Mouse (Mus musculus) MEL-GATA-1-ER (cell line): ENCODE measurements at regions not wholly inside any gene's neighbourhood (a gene's known extent, or its start where the extent isn't known, plus 50 kb on each side); places are given as distances from the start of the nearest gene placed in this dataset.

ENCODE experiments used
- DNase-seq: peaks from one replicate; pipeline ENCODE4 v3.0.0-alpha.2; 2012; ENCODE audit warnings: low read depth; ENCODE audit errors: extremely low read depth

- DNase-seq, result peak; percentile 65
Measured at GRCm38 (mm10) chr6:99985322-99985721, 259.1 kb upstream of the Prok2 start.

- no peak for DNase-seq
Measured at GRCm38 (mm10) chr6:99984856-99985224, 258.6 kb upstream of the Prok2 start.

- no peak for DNase-seq
Measured at GRCm38 (mm10) chr6:99984057-99984855, 258.1 kb upstream of the Prok2 start.

GRCm38 (mm10) chr6:99979614-99980013 lies 253.4 kb upstream of the Prok2 start:
- no peak for DNase-seq

GRCm38 (mm10) chr6:99978164-99978746 lies 252.1 kb upstream of the Prok2 start:
- no peak for DNase-seq

- no peak for DNase-seq
Measured at GRCm38 (mm10) chr6:99976144-99976543, 250.0 kb upstream of the Prok2 start.

GRCm38 (mm10) chr6:99975486-99975885 lies 249.3 kb upstream of the Prok2 start:
- DNase-seq, result no peak

GRCm38 (mm10) chr6:99974464-99974863 lies 248.3 kb upstream of the Prok2 start:
- DNase-seq, result no peak

GRCm38 (mm10) chr6:99971376-99971775 lies 245.2 kb upstream of the Prok2 start:
- DNase-seq, result no peak

GRCm38 (mm10) chr6:99968889-99969288 lies 242.7 kb upstream of the Prok2 start:
- no peak for DNase-seq

- DNase-seq, result no peak
Measured at GRCm38 (mm10) chr6:99967465-99967864, 241.3 kb upstream of the Prok2 start.

GRCm38 (mm10) chr6:99964540-99964939 lies 238.3 kb upstream of the Prok2 start:
- DNase-seq, result no peak

- DNase-seq, result no peak
Measured at GRCm38 (mm10) chr6:99964007-99964406, 237.8 kb upstream of the Prok2 start.

GRCm38 (mm10) chr6:99959371-99959770 lies 233.2 kb upstream of the Prok2 start:
- DNase-seq, result no peak

GRCm38 (mm10) chr6:99954832-99955830 lies 228.9 kb upstream of the Prok2 start:
- DNase-seq, result no peak

- DNase-seq, result no peak
Measured at GRCm38 (mm10) chr6:99953980-99954776, 228.0 kb upstream of the Prok2 start.

GRCm38 (mm10) chr6:99950811-99951210 lies 224.6 kb upstream of the Prok2 start:
- no peak for DNase-seq

- DNase-seq, result no peak
Measured at GRCm38 (mm10) chr6:99946917-99947316, 220.7 kb upstream of the Prok2 start.

- no peak for DNase-seq
Measured at GRCm38 (mm10) chr6:99946481-99946880, 220.3 kb upstream of the Prok2 start.

- no peak for DNase-seq
Measured at GRCm38 (mm10) chr6:99945691-99946090, 219.5 kb upstream of the Prok2 start.

GRCm38 (mm10) chr6:99942958-99943357 lies 216.8 kb upstream of the Prok2 start:
- no peak for DNase-seq
